Mouse (Mus musculus): Measurements from ENCODE around the gene Art4.

GRCm38 (mm10) chr6:136800710-136801109, 56.8 kb downstream of the Art4 start:
- no peak for TF ChIP-seq CTCF (IDR thresholded peaks at IDR 0.05)
- TF ChIP-seq POLR2A (IDR thresholded peaks at IDR 0.05; ENCODE audit: insufficient read depth, low read depth, low read length): no peak
- TF ChIP-seq EP300 (IDR thresholded peaks at IDR 0.05; ENCODE audit: insufficient read depth, low read depth, low read length): no peak

Measured in heart, adult 2 months (tissue).